Mouse (Mus musculus) forebrain, embryonic 13.5 days (tissue): ENCODE data around the gene Sp1. TPM values are rescaled to one million over a fixed set of nuclear protein-coding genes. Genes with fewer than 3 reads are reported as not detected.

Source experiments
- ATAC-seq: fragments of 200-750 bp; cut with Nextera tagmentation; 2 replicates; pipeline ENCODE4 v1.8.0; 2017
- H3K27ac ChIP-seq: fragments of 300-500 bp; sonication (generic); 2 replicates; pipeline ENCODE4 v1.5.1; 2015; ENCODE audit warnings: inconsistent platforms, mild to moderate bottlenecking, moderate library complexity
- H3K27me3 ChIP-seq: fragments of 300-500 bp; sonication (generic); 2 replicates; pipeline ENCODE4 v1.6.1; 2015; ENCODE audit warnings: mild to moderate bottlenecking, inconsistent platforms
- H3K36me3 ChIP-seq: fragments of 300-500 bp; sonication (generic); 2 replicates; pipeline ENCODE4 v1.6.1; 2015; ENCODE audit warnings: mild to moderate bottlenecking, inconsistent platforms; ENCODE audit not compliant: poor library complexity, severe bottlenecking
- H3K4me1 ChIP-seq: fragments of 300-500 bp; sonication (generic); 2 replicates; pipeline ENCODE4 v1.6.1; 2015; ENCODE audit warnings: inconsistent platforms
- H3K4me2 ChIP-seq: fragments of 300-500 bp; sonication (generic); 2 replicates; pipeline ENCODE4 v1.6.1; 2015; ENCODE audit warnings: inconsistent platforms, mild to moderate bottlenecking, moderate library complexity
- H3K4me3 ChIP-seq: fragments of 300-500 bp; sonication (generic); 2 replicates; pipeline ENCODE4 v1.5.1; 2015; ENCODE audit warnings: mild to moderate bottlenecking, inconsistent platforms
- H3K9ac ChIP-seq: fragments of 300-500 bp; sonication (generic); 2 replicates; pipeline ENCODE4 v1.6.1; 2015; ENCODE audit warnings: mild to moderate bottlenecking, inconsistent platforms
- H3K9me3 ChIP-seq: fragments of 300-500 bp; sonication (generic); replicated peaks from 2 replicates; pipeline ENCODE4 v1.6.1; 2016; ENCODE audit warnings: inconsistent platforms
- WGBS: fragments of 180-500 bp; shearing (Covaris S2); methylation state at CpG from one replicate; pipeline ENCODE4 v1.1.7; 2015; 5-methylcytosine and 5-hydroxymethylcytosine counted together
- polyA plus RNA-seq: library from polyadenylated mRNA; unstranded; fragments of >200 nt; fragmentation: Nextera tagmentation; extraction: Ambion mirVana; gene quantifications from 2 replicates; pipeline ENCODE4 v1.2.1, GENCODE M21; 2015

Gene Sp1
- polyA plus RNA-seq, 1 experiment from 2014 or later, result 7.0 TPM

DNA sequence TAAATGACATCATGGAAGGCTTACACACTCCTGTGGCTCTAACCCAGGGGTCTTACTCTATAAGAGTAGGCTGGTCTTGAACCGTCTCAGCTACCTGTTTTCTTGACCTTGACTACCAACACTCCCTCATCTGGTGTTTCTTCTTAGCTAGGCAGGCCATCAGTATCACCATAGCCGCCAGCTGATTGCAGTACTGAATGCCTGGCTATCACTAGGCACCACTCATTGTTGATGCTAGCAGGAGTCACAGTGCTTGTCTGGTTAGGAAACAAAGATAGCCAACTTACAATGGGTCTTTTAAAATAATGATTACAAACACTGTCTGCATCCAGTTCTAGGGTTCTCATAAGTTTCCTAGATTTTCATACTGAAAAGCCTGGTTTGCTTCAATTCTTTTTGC lies 4.7 kb upstream of the Sp1 start:
- peaks cover 13% of the 10 kb centered on the region for H3K4me1 ChIP-seq
- H3K4me3 ChIP-seq, result no peak overlapping the region
- H3K9me3 ChIP-seq, result no peaks in the 10 kb centered on the region
- H3K27ac ChIP-seq, result no peak overlapping the region
- no peak overlapping the region for H3K4me2 ChIP-seq
- H3K9ac ChIP-seq, result no peak overlapping the region
- H3K36me3 ChIP-seq, result no peaks in the 10 kb centered on the region
- 77% methylated on average over 2 of the region's 2 CpGs for WGBS
- ATAC-seq, result no peak
- no peaks in the 10 kb centered on the region for H3K27me3 ChIP-seq

DNA sequence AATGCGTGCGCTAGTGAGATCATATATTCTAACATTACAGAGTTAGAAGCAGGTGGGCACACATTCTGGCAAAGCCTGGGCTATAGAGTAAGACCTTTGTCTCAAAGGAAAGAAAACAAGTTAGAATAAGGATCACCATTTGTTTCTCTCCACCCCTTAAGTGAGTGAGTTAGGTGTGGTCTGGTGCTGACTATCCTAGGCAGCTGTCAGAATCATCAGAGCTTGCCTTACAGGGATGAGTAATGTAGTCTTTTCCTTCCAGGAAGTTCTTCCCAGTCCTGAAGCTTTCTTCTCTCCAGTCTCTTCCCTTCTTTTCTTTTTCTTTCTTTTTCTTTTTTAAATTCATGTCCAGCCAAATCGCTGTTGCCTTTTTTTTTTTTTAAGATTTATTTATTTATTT lies 3.7 kb upstream of the Sp1 start:
- H3K36me3 ChIP-seq, result no peaks in the 10 kb centered on the region

DNA sequence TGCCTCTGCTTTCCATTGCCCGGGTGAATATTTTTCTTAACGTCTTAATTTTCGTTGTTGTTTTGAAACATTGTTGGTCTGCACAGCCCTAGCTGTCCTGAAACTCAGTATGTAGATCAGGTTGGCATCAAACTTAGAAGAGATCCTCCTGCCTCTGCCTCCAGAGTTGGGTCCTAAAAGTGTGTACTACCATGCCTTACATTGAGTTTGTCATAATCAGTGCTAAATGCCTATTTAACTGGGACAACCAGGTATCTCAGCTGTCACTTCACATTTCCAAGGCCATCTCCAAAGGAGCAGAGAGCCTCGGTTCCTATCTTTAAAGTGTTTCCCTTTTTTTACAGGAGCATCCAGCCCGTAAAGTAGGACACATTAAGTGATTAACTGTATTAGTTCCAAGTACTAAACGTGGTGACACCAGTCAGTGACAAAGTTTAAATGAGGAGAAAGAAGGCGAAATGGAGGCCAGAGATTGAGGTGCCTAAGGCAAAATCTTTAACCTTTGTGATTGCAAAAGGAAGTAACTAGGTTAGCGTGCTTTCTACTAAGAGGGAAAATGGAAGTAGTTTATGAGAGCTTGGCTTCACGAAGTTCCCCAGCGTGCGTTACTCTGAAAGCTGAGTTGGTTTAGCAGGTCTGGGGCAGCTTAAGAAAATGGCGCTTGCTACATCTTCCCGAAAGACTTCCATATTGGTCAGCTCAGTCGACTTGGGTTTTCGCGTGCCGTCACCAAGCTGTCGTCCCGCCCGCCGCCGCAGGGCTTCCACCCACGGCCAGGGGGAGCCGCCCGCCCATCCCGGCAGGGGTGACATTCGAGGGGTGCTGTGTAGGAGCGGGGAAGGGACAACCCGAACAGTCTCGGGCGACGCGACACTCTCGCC lies 1.1 kb upstream of the Sp1 start:
- ATAC-seq, result no peak
- Histone ChIP-seq H3K36me3 (peaks cover 24% of the 10 kb centered on the region), H3K27me3 (no peaks in the 10 kb centered on the region), H3K9me3 (no peaks in the 10 kb centered on the region), H3K4me1 (peaks cover 36% of the 10 kb centered on the region), H3K4me2 (peak overlapping the region; percentile 67), H3K4me3 (peak overlapping the region; percentile 89), H3K9ac (peak overlapping the region; percentile 79), H3K27ac (peak overlapping the region; percentile 99)
- 17% methylated on average over 34 of the region's 34 CpGs for WGBS

More for the DNA sequence above, 3.7 kb upstream of the Sp1 start:
- 95% methylated on average over 3 of the region's 3 CpGs for WGBS
- no peak overlapping the region for H3K27ac ChIP-seq
- H3K4me1 ChIP-seq, result peaks cover 18% of the 10 kb centered on the region
- no peak overlapping the region for H3K4me3 ChIP-seq
- no peaks in the 10 kb centered on the region for H3K9me3 ChIP-seq
- H3K4me2 ChIP-seq, result no peak overlapping the region
- no peaks in the 10 kb centered on the region for H3K27me3 ChIP-seq
- no peak overlapping the region for H3K9ac ChIP-seq
- ATAC-seq, result no peak

DNA sequence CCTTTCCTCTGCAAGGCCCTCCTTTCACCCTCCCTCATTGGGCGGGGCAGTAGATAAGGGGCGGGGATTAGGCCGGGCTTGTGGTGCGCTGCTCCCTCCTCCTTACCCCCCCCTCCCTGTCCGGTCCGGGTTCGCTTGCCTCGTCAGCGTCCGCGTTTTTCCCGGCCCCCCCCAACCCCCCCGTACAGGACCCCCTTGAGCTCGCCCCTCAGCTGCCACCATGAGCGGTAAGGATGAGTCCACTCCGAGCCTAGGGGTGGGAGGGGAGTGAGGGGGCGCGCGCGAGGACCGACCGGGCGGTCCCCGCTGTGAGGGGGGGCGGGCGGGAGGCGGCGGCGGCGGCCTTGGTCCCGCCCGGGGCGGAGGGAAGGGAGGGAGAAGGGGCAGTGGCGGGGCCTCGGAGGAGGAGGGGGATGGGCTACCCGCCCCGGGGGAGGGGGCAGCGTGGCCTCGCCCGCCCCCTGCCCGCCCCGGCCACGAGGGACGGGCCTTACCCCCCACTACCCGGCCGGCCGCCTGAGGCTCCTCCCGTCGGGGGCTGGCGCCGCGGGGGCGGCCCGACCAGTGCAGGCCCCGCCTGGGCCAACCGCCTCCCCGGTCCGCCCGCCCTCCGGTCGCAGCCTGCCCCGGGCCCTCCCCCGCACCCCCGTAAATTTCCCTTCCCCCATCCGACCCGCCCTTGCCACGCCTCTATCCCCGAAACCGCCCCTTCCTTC lies 411 bp downstream of the Sp1 start:
- peaks cover 39% of the 10 kb centered on the region for H3K36me3 ChIP-seq
- H3K4me2 ChIP-seq, result peak overlapping the region; percentile 62
- 0% methylated on average over 31 of the region's 69 CpGs for WGBS
- H3K27ac ChIP-seq, result peak overlapping the region; percentile 89
- H3K27me3 ChIP-seq, result no peaks in the 10 kb centered on the region
- H3K4me1 ChIP-seq, result peaks cover 44% of the 10 kb centered on the region
- H3K9me3 ChIP-seq, result no peaks in the 10 kb centered on the region
- peak overlapping the region; percentile 93 for H3K9ac ChIP-seq
- ATAC-seq, result no peak
- peak overlapping the region; percentile 89 for H3K4me3 ChIP-seq

DNA sequence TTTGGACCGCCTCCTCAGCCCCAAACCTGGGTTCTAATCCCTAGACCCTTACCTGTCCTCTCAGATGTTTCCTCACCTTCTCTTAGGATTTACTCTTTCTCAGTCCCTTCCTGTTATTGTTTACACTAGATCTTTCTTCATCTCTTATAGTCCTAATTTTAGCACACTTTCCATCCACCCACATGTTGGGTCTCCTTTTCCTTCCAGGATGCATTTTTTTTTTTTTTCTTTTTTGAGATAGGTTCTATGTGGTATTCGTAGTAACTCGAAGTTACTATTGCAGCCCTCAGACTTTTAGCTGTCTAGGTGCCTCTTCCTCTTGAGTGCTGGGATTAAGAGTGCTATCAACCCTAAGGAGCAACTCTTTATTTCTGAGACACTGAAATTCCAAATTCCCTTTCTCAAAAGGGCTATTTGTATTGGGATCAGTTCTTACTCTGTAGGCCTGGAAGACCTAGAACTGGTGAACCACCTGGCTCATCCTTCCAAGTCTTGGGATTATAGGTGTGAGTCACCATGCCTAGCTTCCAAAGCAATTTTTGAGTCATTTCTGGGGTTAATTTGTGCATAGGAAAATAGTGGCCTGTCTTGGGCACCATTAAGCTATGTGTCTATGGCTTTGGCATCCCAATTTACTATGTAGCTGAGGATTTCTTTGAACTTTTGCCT lies 1.1 kb downstream of the Sp1 start:
- WGBS, result 29% methylated on average over 3 of the region's 3 CpGs
- peaks cover 48% of the 10 kb centered on the region for H3K4me1 ChIP-seq
- no peak for ATAC-seq

DNA sequence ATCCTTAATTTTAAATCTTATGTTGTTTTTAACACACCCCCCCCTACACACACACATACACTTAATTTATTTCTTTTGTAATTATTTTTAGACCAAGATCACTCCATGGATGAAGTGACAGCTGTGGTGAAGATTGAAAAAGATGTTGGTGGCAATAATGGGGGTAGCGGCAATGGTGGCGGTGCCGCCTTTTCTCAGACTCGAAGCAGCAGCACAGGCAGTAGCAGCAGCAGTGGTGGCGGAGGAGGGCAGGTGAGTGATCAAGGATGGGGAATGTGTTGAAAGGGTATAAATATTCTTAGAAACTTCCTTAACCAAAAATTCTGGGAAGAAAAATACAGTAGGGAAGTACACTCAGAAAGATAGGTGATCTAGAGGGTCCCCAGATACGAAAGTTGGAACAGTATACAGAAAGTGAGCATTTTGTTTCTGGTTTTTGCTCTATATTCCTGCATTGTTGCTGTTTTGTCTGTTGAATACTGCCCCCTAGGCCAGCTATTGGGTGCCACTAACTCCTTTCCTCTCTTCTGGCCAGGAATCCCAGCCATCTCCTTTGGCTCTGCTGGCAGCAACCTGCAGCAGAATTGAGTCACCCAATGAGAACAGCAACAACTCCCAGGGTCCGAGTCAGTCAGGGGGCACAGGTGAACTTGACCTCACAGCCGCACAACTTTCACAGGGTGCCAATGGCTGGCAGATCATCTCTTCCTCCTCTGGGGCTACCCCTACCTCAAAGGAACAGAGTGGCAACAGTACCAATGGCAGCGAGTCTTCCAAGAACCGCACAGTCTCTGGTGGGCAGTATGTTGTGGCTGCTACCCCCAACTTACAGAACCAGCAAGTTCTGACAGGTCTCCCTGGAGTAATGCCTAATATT lies 2.0 kb downstream of the Sp1 start:
- Histone ChIP-seq H3K27ac (no peak overlapping the region), H3K9me3 (no peaks in the 10 kb centered on the region), H3K4me1 (peaks cover 48% of the 10 kb centered on the region), H3K4me3 (peak overlapping the region; percentile 89; the same call in 1 of the 2 replicates), H3K9ac (no peak overlapping the region), H3K27me3 (no peaks in the 10 kb centered on the region), H3K4me2 (peak overlapping the region; percentile 12; the same call in 1 of the 2 replicates), H3K36me3 (peaks cover 55% of the 10 kb centered on the region)
- 89% methylated on average over 10 of the region's 10 CpGs for WGBS
- ATAC-seq, result no peak

More for the DNA sequence above, 1.1 kb downstream of the Sp1 start:
- Histone ChIP-seq H3K27ac (peak overlapping the region; percentile 89), H3K4me3 (peak overlapping the region; percentile 89), H3K36me3 (peaks cover 46% of the 10 kb centered on the region), H3K27me3 (no peaks in the 10 kb centered on the region), H3K4me2 (peak overlapping the region; percentile 62), H3K9me3 (no peaks in the 10 kb centered on the region), H3K9ac (peak overlapping the region; percentile 93)

DNA sequence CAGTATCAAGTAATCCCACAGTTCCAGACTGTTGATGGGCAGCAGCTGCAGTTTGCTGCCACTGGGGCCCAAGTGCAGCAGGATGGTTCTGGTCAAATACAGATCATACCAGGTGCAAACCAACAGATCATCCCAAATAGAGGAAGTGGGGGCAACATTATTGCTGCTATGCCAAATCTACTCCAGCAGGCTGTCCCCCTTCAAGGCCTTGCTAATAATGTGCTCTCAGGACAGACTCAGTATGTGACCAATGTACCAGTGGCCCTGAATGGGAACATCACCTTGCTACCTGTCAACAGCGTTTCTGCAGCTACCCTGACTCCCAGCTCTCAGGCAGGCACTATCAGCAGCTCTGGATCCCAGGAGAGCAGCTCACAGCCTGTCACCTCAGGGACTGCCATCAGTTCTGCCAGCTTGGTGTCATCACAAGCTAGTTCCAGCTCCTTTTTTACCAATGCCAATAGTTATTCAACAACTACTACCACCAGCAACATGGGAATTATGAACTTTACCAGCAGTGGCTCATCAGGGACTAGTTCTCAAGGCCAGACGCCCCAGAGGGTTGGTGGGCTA lies 2.7 kb downstream of the Sp1 start:
- H3K27ac ChIP-seq, result no peak overlapping the region
- no peak for ATAC-seq
- peaks cover 48% of the 10 kb centered on the region for H3K4me1 ChIP-seq
- peaks cover 60% of the 10 kb centered on the region for H3K36me3 ChIP-seq
- no peaks in the 10 kb centered on the region for H3K27me3 ChIP-seq
- no peak overlapping the region; the same call in 1 of the 2 replicates for H3K4me2 ChIP-seq
- no peak overlapping the region for H3K4me3 ChIP-seq
- no peaks in the 10 kb centered on the region for H3K9me3 ChIP-seq
- H3K9ac ChIP-seq, result 0 out of 2 replicates have a peak overlapping the region, but pooled peaks have one; percentile 8
- 79% methylated on average over 2 of the region's 2 CpGs for WGBS

DNA sequence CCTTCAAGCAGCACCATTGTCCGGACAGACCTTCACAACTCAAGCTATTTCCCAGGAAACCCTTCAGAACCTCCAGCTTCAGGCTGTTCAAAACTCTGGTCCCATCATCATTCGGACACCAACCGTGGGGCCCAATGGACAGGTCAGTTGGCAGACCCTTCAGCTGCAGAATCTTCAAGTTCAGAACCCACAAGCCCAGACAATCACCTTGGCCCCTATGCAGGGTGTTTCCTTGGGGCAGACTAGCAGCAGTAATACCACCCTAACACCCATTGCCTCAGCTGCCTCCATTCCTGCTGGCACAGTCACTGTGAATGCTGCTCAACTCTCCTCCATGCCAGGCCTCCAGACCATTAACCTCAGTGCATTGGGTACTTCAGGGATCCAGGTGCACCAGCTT lies 3.3 kb downstream of the Sp1 start:
- peaks cover 48% of the 10 kb centered on the region for H3K4me1 ChIP-seq
- peak overlapping the region; percentile 39 for H3K4me2 ChIP-seq

DNA sequence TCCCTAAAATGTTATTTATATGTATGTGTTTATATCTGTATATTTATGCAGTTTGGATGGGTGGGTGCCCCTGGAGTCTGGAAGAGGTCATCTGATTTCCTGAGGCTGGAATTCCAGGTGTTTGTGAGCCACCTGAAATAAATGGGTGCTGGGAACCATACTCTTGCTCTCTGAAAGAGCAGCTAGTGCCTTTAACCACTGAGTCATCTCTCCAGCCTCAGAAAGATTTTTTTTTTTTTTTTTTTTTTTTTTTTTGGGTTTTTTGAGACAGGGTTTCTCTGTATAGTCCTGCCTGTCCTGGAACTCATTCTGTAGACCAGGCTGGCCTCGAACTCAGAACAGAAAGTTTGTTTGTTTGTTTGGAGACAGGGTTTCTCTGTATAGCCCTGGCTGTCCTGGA lies 5.1 kb downstream of the Sp1 start:
- H3K9ac ChIP-seq, result no peak overlapping the region
- no peaks in the 10 kb centered on the region for H3K9me3 ChIP-seq
- 0 out of 2 replicates have a peak overlapping the region, but pooled peaks have one; percentile 10 for H3K4me3 ChIP-seq
- H3K27me3 ChIP-seq, result no peaks in the 10 kb centered on the region
- H3K36me3 ChIP-seq, result peaks cover 75% of the 10 kb centered on the region
- H3K4me2 ChIP-seq, result peak overlapping the region; percentile 40; the same call in 1 of the 2 replicates
- 88% methylated on average over 1 of the region's 1 CpGs for WGBS
- no peak for ATAC-seq
- H3K27ac ChIP-seq, result no peak overlapping the region
- peaks cover 48% of the 10 kb centered on the region for H3K4me1 ChIP-seq

More for the DNA sequence above, 3.3 kb downstream of the Sp1 start:
- Histone ChIP-seq H3K4me3 (peak overlapping the region; percentile 7; the same call in 1 of the 2 replicates), H3K27me3 (no peaks in the 10 kb centered on the region), H3K9ac (peak overlapping the region; percentile 8; the same call in 1 of the 2 replicates), H3K27ac (no peak overlapping the region), H3K36me3 (peaks cover 65% of the 10 kb centered on the region), H3K9me3 (no peaks in the 10 kb centered on the region)
- 95% methylated on average over 3 of the region's 3 CpGs for WGBS
- ATAC-seq, result no peak

DNA sequence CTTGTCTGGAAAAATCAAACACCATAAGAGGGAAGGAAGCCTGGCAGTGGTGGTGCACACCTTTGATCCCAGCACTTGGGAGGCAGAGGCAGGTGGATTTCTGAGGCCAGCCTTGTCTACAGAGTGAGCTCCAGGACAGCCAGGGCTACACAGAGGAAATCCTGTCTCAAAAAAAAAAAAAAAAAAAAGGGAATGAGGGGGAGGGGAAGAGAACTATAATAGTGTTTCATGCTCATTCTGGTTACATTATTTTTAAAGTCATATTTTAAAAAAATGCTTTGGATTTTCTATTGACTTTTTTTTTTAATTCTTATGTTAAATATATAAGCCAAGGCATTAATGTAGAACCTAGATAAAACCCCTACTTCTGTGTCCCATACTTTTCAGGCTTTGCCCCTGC lies 7.7 kb downstream of the Sp1 start:
- Histone ChIP-seq H3K27ac (no peak overlapping the region), H3K9me3 (no peaks in the 10 kb centered on the region), H3K36me3 (peaks cover 67% of the 10 kb centered on the region), H3K9ac (no peak overlapping the region), H3K27me3 (no peaks in the 10 kb centered on the region), H3K4me2 (no peak overlapping the region), H3K4me3 (no peak overlapping the region), H3K4me1 (peaks cover 28% of the 10 kb centered on the region)
- ATAC-seq, result no peak

DNA sequence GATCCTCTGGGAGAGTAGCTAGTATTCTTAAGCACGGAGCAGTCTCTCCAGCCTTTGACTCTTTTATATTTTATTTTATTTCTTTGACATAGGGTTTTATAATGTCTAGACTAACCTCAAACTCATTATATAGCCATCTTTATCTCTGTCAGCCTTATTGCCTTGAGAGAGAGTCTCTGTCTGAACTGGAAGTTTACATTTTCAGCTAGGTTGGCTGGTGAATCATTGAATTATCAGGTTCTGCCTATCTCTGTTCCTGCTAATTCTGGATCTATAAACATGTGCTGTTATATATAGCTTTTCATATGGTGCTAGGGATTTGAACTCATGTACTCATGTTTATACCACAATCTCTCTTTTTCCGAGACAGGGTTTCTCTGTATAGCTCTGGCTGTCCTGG lies 11.6 kb downstream of the Sp1 start:
- WGBS, result 93% methylated on average over 2 of the region's 2 CpGs
- ATAC-seq, result no peak
- no peak overlapping the region for H3K4me3 ChIP-seq

More for the DNA sequence above, 11.6 kb downstream of the Sp1 start:
- Histone ChIP-seq H3K27ac (no peak overlapping the region), H3K4me2 (no peak overlapping the region), H3K9me3 (no peaks in the 10 kb centered on the region), H3K27me3 (no peaks in the 10 kb centered on the region), H3K36me3 (peaks cover 41% of the 10 kb centered on the region), H3K4me1 (no peaks in the 10 kb centered on the region), H3K9ac (no peak overlapping the region)
